Mouse (Mus musculus): Measurements from ENCODE around the gene Yif1a. TPM values are rescaled to one million over a fixed set of nuclear protein-coding genes. Genes with fewer than 3 reads are reported as not detected.

The Yif1a gene
- total and polyA plus RNA-seq, 2 experiments from 2014 or later, result 109 to 168 TPM

GRCm38 (mm10) chr19:5108271-5108575 is 19.9 kb downstream of the Yif1a start:
- whole genome bisulfite sequencing, result 21% methylated on average over 5 of the region's 5 CpGs
- peak; percentile 50 for DNase-seq (ENCODE audit: low spot score)

GRCm38 (mm10) chr19:5108702-5109101 is 20.4 kb downstream of the Yif1a start:
- no peaks in the 10 kb centered on the region for H3K9me3 ChIP-seq (replicated peaks; ENCODE audit: control insufficient read depth, low read length)
- DNase-seq (ENCODE audit: low spot score), result no peak
- H3K27me3 ChIP-seq (ENCODE audit: control insufficient read depth, insufficient read depth, low read length), result no peaks in the 10 kb centered on the region
- no peak overlapping the region for H3K4me2 ChIP-seq (ENCODE audit: low read depth, low read length)
- H3K27ac ChIP-seq (ENCODE audit: low read depth), result no peak overlapping the region
- no peak for TF ChIP-seq EP300 (IDR thresholded peaks at IDR 0.05; ENCODE audit: low read depth)
- TF ChIP-seq CTCF (IDR thresholded peaks at IDR 0.05; ENCODE audit: low read depth), result no peak
- H3K4me1 ChIP-seq (ENCODE audit: control insufficient read depth, insufficient read depth), result peaks cover 8% of the 10 kb centered on the region; the same call in 1 of the 2 replicates
- peaks cover 57% of the 10 kb centered on the region for H3K36me3 ChIP-seq (replicated peaks; ENCODE audit: control insufficient read depth, insufficient read depth, low read length)
- 0 out of 2 replicates have a peak overlapping the region, but pooled peaks have one; percentile 4 for H3K9ac ChIP-seq (replicated peaks; ENCODE audit: low read depth, low read length)
- ATAC-seq (ENCODE audit: insufficient read depth, low read depth), result no peak
- no peak overlapping the region for H3K4me3 ChIP-seq (ENCODE audit: low read depth, low read length)
- 56% methylated on average over 4 of the region's 4 CpGs for WGBS

More at GRCm38 (mm10) chr19:5108271-5108575, 19.9 kb downstream of the Yif1a start:
- Histone ChIP-seq H3K36me3 (replicated peaks; ENCODE audit: control insufficient read depth, insufficient read depth, low read length) (peaks cover 60% of the 10 kb centered on the region), H3K9me3 (replicated peaks; ENCODE audit: control insufficient read depth, low read length) (no peaks in the 10 kb centered on the region), H3K27me3 (ENCODE audit: control insufficient read depth, insufficient read depth, low read length) (no peaks in the 10 kb centered on the region), H3K4me1 (ENCODE audit: control insufficient read depth, insufficient read depth) (peaks cover 8% of the 10 kb centered on the region; the same call in 1 of the 2 replicates), H3K4me2 (ENCODE audit: low read depth, low read length) (no peak overlapping the region), H3K27ac (ENCODE audit: low read depth) (no peak overlapping the region), H3K9ac (replicated peaks; ENCODE audit: low read depth, low read length) (no peak overlapping the region), H3K4me3 (ENCODE audit: low read depth, low read length) (no peak overlapping the region)
- ATAC-seq (ENCODE audit: insufficient read depth, low read depth), result peak; percentile 16; the same call in 1 of the 2 replicates
- TF ChIP-seq EP300 (IDR thresholded peaks at IDR 0.05; ENCODE audit: low read depth), result no peak
- peak; percentile 41 for TF ChIP-seq CTCF (IDR thresholded peaks at IDR 0.05; ENCODE audit: low read depth)

- ATAC-seq (ENCODE audit: insufficient read depth, low read depth) (no peak), DNase-seq (ENCODE audit: low spot score) (no peak)
- H3K4me2 ChIP-seq (ENCODE audit: low read depth, low read length), result no peak overlapping the region
- TF ChIP-seq EP300 (IDR thresholded peaks at IDR 0.05; ENCODE audit: low read depth) (no peak), CTCF (IDR thresholded peaks at IDR 0.05; ENCODE audit: low read depth) (peak; percentile 22; the same call in 1 of the 2 replicates)
- H3K36me3 ChIP-seq (replicated peaks; ENCODE audit: control insufficient read depth, insufficient read depth, low read length), result peaks cover 51% of the 10 kb centered on the region
- no peaks in the 10 kb centered on the region for H3K9me3 ChIP-seq (replicated peaks; ENCODE audit: control insufficient read depth, low read length)
- 78% methylated on average over 19 of the region's 19 CpGs for WGBS
- H3K4me3 ChIP-seq (ENCODE audit: low read depth, low read length), result no peak overlapping the region
- H3K27ac ChIP-seq (ENCODE audit: low read depth), result no peak overlapping the region
- no peak overlapping the region for H3K9ac ChIP-seq (replicated peaks; ENCODE audit: low read depth, low read length)
- no peaks in the 10 kb centered on the region for H3K27me3 ChIP-seq (ENCODE audit: control insufficient read depth, insufficient read depth, low read length)
- H3K4me1 ChIP-seq (ENCODE audit: control insufficient read depth, insufficient read depth), result peaks cover 8% of the 10 kb centered on the region; the same call in 1 of the 2 replicates
These were observed 21.5 kb downstream of the Yif1a start for GRCm38 (mm10) chr19:5109659-5110453.

GRCm38 (mm10) chr19:5113783-5114182 is 25.4 kb downstream of the Yif1a start:
- Histone ChIP-seq H3K9ac (replicated peaks; ENCODE audit: low read depth, low read length) (no peak overlapping the region), H3K36me3 (replicated peaks; ENCODE audit: control insufficient read depth, insufficient read depth, low read length) (peaks cover 44% of the 10 kb centered on the region), H3K27ac (ENCODE audit: low read depth) (no peak overlapping the region), H3K4me3 (ENCODE audit: low read depth, low read length) (no peak overlapping the region), H3K4me1 (ENCODE audit: control insufficient read depth, insufficient read depth) (peaks cover 5% of the 10 kb centered on the region), H3K27me3 (ENCODE audit: control insufficient read depth, insufficient read depth, low read length) (no peaks in the 10 kb centered on the region), H3K4me2 (ENCODE audit: low read depth, low read length) (no peak overlapping the region), H3K9me3 (replicated peaks; ENCODE audit: control insufficient read depth, low read length) (no peaks in the 10 kb centered on the region)
- WGBS, result 93% methylated on average over 7 of the region's 7 CpGs
- no peak for ATAC-seq (ENCODE audit: insufficient read depth, low read depth)
- TF ChIP-seq CTCF (IDR thresholded peaks at IDR 0.05; ENCODE audit: low read depth) (no peak), EP300 (IDR thresholded peaks at IDR 0.05; ENCODE audit: low read depth) (no peak)
- no peak for DNase-seq (ENCODE audit: low spot score)

GRCm38 (mm10) chr19:5117494-5118383 is 29.4 kb downstream of the Yif1a start:
- H3K9me3 ChIP-seq (replicated peaks; ENCODE audit: control insufficient read depth, low read length), result no peaks in the 10 kb centered on the region
- TF ChIP-seq EP300 (IDR thresholded peaks at IDR 0.05; ENCODE audit: low read depth) (no peak), CTCF (IDR thresholded peaks at IDR 0.05; ENCODE audit: low read depth) (peak; percentile 79)
- ATAC-seq (ENCODE audit: insufficient read depth, low read depth), result peak; percentile 93
- H3K27me3 ChIP-seq (ENCODE audit: control insufficient read depth, insufficient read depth, low read length), result no peaks in the 10 kb centered on the region
- H3K27ac ChIP-seq (ENCODE audit: low read depth), result peak overlapping the region; percentile 67
- WGBS, result under 1% methylated on average over 82 of the region's 83 CpGs
- peaks cover 5% of the 10 kb centered on the region for H3K4me1 ChIP-seq (ENCODE audit: control insufficient read depth, insufficient read depth)
- DNase-seq (ENCODE audit: low spot score), result peak; percentile 93
- H3K9ac ChIP-seq (replicated peaks; ENCODE audit: low read depth, low read length), result peak overlapping the region; percentile 64
- H3K4me3 ChIP-seq (ENCODE audit: low read depth, low read length), result peak overlapping the region; percentile 91
- H3K4me2 ChIP-seq (ENCODE audit: low read depth, low read length), result peak overlapping the region; percentile 82
- peaks cover 9% of the 10 kb centered on the region; the same call in 1 of the 2 replicates for H3K36me3 ChIP-seq (replicated peaks; ENCODE audit: control insufficient read depth, insufficient read depth, low read length)
